Mouse (Mus musculus) adrenal gland, postnatal 4 days (tissue): Measurements from ENCODE around the gene Neurod2. TPM values are rescaled to one million over a fixed set of nuclear protein-coding genes. Genes with fewer than 3 reads are reported as not detected.
A peak's percentile ranks its signal among the peaks of the same experiment; 100 is the strongest.

Source experiments
- DNase-seq, 2 experiments: peaks; one replicate each; pipeline ENCODE4 v3.0.0; 2021 to 2022; ENCODE audit warnings: low spot score in 2 of 2, mixed read lengths in 2 of 2
- long read RNA-seq, 2 experiments: library from polyadenylated mRNA; stranded (forward); transcript quantifications; one replicate each; pipeline ENCODE4 v2.0.0; 2021
- total RNA-seq, 2 experiments: library from RNA; stranded (reverse); gene quantifications; 2 replicates each; pipeline ENCODE4 v1.2.3; 2021

Gene Neurod2
- under 1 TPM in 1 of 2 experiments, not detected in 1; 0.34 TPM for total RNA-seq
- long read RNA-seq, experiment 1, result 0 reads
- long read RNA-seq, experiment 2, result 0 reads

DNA sequence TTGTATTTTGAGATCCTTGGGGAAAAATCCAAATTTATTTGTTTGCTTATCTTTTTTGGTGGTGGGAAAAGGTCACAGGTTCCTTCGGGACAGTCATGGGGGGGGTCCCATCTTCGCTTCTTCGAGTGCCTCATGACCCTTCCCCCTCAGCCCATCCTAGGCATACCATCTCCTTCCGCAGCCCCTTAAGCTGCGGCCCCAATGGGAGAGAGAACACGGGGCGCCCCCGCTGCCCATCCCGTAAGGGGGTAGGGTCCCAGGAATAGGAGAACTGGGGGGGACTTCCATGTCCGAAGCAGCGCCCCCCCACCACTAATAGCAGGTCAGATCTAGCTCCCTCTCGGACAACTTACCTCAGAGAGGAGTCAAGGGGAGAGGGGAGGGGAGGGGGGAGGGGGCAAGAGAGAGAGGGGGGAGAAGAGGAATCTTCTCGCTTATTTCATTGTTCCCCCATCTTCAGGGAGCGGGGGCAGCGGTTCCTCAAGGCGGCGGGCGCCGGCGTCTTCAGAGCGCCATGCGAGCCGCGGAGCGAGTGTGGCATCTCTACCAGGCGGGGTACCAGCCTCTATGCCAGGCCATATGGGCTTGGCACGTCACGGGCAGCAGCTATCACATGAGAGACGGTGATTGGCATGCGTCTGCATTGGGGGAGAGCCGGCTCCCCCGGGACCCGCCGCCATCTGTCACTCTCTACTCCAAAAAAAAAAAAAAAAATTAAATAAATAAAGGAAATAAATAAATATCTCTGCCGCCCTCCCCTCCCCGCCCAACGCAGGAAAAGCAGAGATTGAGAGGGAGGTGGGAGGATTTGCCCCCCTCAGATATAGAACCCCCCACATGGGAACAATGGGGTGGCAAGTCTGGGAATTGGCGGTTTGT, at the start of gene Neurod2:
Gene Neurod2, minus strand, starts transcription at position 568 of the 879 bp plus-strand sequence.
- no peak for DNase-seq

GRCm38 (mm10) chr11:98377787-98378186, 48.3 kb upstream of the Neurod2 start:
- DNase-seq, result no peak

DNA sequence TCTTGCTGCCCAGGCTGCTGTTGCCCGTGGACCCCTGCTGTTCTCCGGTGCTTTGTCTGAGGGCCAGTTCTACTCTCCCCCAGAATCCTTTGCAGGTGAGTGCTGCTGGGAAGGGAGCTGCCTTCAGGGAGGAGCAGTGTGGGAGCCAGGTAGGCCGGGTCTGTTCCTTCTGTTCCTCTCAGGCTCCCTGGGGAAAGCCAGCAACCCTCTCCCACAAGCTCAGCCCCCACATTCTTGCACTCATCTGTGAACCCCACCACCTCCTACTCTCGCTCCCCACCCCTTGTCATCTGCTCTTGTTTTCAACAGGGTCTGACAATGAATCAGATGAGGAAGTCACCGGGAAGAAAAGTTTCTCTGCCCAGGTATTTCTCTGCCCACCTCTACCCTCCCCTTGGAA, 47.3 kb upstream of the Neurod2 start:
- no peak for DNase-seq

DNA sequence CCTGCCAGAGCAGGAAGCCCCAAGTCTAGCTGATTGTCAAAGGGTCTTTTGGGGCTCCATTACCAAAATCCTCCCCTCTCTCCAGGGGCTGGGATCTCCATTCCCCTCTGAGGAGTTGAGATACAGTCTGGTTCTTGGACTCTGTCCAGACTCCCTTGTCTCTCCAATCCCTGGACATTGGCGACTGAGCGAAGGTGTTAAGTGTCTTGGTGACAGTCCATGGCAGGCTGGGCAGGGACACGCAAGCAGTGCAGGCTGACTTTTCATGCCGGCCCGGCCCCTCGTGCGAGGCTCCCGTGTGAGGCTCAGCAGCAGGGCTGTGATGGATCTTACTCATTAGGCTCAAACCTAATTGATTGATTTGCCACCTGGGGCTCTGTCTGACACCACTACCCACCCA, 44.8 kb upstream of the Neurod2 start:
- no peak for DNase-seq

DNA sequence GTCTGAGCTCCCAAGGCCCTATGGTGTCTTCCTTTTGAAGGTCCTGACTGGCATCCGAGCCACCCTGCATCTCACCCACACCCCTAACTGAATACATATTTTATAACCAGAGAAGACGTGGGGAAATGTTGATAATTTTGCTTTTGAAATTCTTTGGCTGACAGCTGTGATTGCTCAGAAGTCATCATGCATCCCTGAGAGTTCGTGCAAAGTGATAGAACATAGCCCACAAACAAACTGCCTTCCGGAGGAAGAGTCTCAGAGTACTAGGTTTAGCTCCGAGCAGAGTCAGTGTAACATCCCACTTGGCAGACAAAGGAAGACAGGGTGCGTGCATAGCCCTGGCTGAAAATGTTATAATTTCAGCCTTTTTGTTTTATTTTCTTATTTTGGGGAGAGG, 43.8 kb upstream of the Neurod2 start:
- DNase-seq, result no peak

DNA sequence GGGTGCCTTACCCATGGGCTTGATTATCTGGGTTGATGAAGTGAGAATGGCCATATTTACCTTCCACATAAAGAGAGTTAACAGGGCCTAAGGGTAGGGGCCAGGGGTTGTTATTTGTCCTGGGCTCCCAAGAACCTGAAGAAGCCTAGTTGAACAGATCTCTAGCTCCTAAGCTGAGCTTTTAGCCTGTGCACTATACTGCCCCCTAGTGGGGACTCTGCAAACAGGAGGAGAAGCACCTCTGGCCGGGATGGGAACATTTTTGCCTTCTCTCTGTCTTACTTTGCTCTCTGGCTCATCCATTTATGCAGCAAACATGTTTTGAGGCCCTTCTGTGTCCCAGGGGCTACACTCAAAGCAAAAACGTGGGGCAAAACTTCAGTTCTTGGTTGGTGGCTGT, 43.0 kb upstream of the Neurod2 start:
- no peak for DNase-seq

GRCm38 (mm10) chr11:98371556-98372240, 42.2 kb upstream of the Neurod2 start:
- DNase-seq, result no peak

- no peak for DNase-seq
Observed at GRCm38 (mm10) chr11:98370588-98370987, 41.1 kb upstream of the Neurod2 start.

DNA sequence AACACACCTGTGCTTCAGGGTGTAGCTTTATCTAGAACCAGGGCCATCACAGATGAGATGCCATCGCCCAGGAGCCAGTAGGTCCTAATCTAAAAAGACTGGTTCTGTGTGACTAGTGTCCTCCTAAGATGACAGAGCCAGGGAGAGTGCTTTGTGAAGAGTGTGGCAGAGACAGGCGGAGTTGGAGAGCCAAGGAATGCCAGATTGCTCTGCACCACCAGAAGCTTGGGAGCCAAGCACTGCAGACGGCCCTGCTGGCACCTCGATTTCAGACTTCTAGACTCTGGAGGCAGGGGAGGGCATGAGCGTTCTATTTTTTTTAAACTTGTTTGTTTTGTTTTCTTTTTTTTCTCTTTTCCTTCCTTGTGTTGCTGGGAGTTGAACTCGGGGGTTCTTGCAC, 39.9 kb upstream of the Neurod2 start:
- no peak for DNase-seq

DNA sequence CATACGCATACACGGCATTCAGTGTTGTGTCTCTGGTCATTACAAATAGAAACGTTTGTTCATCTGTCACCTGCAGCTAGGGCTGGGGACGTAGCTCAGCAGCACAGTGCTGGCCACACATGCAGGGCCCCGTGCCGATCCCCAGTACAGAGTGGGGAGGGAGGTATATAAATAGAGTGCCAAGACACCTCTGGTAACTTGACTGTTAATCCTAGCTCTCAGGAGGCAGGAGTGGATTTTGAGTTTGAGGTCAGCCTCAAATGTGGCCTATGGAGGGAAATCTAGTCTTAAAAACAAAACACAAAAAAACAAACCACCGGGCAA, 38.4 kb upstream of the Neurod2 start:
- DNase-seq, result no peak

GRCm38 (mm10) chr11:98367171-98367862, 37.9 kb upstream of the Neurod2 start:
- DNase-seq, result no peak

- DNase-seq, result no peak
Observed at GRCm38 (mm10) chr11:98366290-98366689, 36.8 kb upstream of the Neurod2 start.

GRCm38 (mm10) chr11:98364410-98364809, 35.0 kb upstream of the Neurod2 start:
- DNase-seq, result no peak

GRCm38 (mm10) chr11:98363817-98364216, 34.4 kb upstream of the Neurod2 start:
- DNase-seq, result no peak

DNA sequence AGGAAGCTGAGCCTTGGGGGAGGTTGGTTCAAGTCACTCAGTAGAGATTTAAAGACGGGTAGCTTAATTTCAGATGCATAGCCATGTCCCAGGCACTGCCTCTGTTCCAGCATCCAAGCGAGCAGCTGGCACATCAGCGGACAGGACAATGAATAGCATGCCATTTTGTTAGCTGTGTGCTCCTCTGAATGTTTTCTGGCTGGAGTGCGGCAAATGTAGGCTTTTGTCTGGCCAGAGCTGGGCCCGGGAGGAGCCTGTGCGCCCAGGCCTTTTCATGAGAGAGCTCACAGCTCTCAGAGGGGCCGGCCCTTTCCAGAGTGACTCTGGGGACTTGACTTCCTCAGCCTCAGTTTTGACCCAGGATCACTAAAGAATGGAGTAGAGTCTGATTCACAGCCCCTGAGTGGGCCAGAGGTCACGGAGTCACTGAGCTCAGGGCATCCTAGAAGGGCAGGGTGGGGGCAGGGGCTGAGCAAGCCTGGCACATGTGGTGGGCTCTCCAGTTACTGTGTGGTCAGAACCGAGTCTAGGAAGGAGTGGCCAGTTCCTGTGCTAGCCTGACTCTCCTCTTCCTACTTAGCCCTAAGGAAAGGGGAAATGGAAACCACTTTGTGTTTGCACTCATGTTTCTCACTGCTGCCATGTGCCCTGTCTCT, 31.5 kb upstream of the Neurod2 start:
- DNase-seq, result no peak

GRCm38 (mm10) chr11:98358161-98359083, 29.0 kb upstream of the Neurod2 start, which contains the start of gene Stard3:
Stard3 (plus strand) TSS chr11:98358368.
- DNase-seq, result peak; percentile 69 to 82

DNA sequence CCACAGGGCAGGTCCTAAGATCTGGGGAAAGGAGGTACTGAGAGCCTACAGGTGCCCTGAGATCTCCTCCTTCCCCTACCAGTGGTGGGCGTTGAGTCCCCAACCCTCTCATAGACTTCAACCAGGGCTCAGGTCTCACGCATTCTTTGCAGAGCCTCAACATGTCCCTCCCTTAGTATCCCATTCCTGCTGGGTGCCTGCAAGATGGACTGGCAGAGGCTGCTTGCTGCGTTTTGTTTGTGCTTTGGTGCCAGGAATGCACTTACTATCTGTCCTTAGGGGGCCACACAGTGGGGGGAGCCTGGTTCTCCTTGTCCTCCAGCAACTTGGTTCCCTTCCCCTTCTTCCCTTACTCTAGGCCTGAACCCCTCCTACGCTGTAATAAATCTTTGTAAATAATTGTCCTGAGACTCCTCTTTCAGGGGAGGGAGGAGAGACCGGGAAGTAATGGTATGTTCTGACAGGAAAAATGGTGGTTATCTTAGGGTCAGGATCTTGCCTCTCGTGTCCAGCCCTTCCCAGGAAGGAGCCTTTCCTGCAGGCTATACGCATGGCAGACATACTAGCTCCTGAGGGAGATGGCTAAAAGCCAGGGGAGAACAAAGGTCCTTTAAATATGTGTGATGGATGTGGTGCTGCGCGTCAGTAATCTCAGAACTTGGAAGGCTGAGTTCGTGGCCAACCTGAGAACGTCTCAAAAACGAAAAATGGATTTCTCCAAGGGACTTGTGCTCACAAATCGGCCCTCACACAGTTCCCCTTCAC, 28.1 kb upstream of the Neurod2 start:
- no peak for DNase-seq

- no peak for DNase-seq
Observed at GRCm38 (mm10) chr11:98356625-98357394, 27.4 kb upstream of the Neurod2 start.
